Mouse (Mus musculus) myocyte (in vitro differentiated cells): ENCODE data around the gene Pam.

ENCODE experiments used
- CEBPB ChIP-seq: IDR thresholded peaks from 2 replicates; pipeline ENCODE4 v1.6.1; 2011; ENCODE audit warnings: mild to moderate bottlenecking, moderate library complexity; ENCODE audit not compliant: poor library complexity, insufficient read depth, severe bottlenecking
- MYOG ChIP-seq, 3 experiments: IDR thresholded peaks; one replicate each; pipeline ENCODE4 v1.6.1; 2011; ENCODE audit warnings: control low read depth in 2 of 3, low read depth in 2 of 3, mild to moderate bottlenecking in 2 of 3; ENCODE audit not compliant: insufficient read length in 2 of 3, control insufficient read depth in 1 of 3, insufficient read depth in 1 of 3
- POLR2A ChIP-seq: IDR thresholded peaks from one replicate; pipeline ENCODE4 v1.6.1; 2011; ENCODE audit warnings: low read depth, mild to moderate bottlenecking, control low read depth, moderate library complexity; ENCODE audit not compliant: insufficient read length
- POLR2AphosphoS2 ChIP-seq: IDR thresholded peaks from one replicate; pipeline ENCODE4 v1.6.1; 2011; ENCODE audit warnings: low read depth, control low read depth; ENCODE audit not compliant: insufficient read length
- TCF12 ChIP-seq: IDR thresholded peaks from one replicate; pipeline ENCODE4 v1.6.1; 2011; ENCODE audit warnings: mild to moderate bottlenecking, control low read depth; ENCODE audit not compliant: poor library complexity, insufficient read depth, severe bottlenecking

DNA sequence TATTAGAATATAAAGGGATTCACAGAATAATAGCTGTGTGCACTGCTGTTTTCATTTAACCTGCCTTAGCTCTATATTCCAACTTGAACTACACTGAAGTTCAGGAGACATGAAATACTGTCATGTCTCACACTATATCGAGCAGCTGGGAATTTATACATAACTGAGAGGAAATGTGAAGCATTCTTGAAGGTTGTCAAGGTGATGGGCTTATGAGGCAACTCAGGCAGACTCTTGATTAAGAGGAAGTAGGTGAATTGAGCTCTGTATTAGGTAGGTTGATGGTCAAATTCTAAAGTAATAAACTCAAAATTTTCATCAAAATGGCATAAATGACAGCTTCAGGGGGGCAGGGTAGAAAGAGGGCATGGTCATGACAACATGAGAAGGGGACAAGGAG is 29.3 kb upstream of the Pam start:
- TF ChIP-seq TCF12 (no peak), POLR2A (no peak), POLR2AphosphoS2 (no peak), MYOG (IDR thresholded peaks at IDR 0.05; ENCODE audit: control insufficient read depth in 1 of 3, insufficient read depth in 1 of 3, insufficient read length in 2 of 3, low read depth in 2 of 3) (no peak), CEBPB (no peak)
